Mouse (Mus musculus) gastrocnemius, postnatal 10 days (tissue): Measurements from ENCODE around the gene Mgrn1. TPM values are rescaled to one million over a fixed set of nuclear protein-coding genes. Genes with fewer than 3 reads are reported as not detected.
A peak's percentile ranks its signal among the peaks of the same experiment; 100 is the strongest.

Source experiments
- DNase-seq: peaks from one replicate; pipeline ENCODE4 v3.0.0; 2021; ENCODE audit warnings: mixed read lengths
- total RNA-seq, 2 experiments: library from RNA; stranded (reverse); gene quantifications; 2 replicates each; pipeline ENCODE4 v1.2.3; 2021

Mgrn1 gene
- total RNA-seq, 2 experiments from 2014 or later = 62.2 to 68.4 TPM

DNA sequence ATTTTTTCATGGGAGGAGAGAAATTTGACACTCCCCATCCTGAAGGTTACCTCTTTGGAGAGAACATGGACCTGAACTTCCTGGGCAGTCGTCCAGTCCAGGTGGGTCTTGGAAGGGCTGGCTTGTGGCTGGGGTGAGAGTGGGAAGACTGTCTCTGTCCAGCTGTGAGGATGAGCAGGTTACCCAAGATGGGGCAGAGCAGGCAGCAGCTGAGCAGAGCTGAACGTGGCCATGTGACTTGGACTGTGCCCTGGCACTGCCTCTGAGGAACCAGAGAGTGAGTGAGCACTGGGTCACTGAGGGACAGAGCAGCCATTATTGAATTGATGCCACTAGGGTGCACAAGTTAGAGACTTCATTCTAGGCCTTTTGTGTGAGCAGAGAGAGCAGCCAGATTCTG, 21.3 kb downstream of the Mgrn1 start:
- DNase-seq = no peak

- no peak for DNase-seq
Measured at GRCm38 (mm10) chr16:4907972-4908371, 21.9 kb downstream of the Mgrn1 start.

DNA sequence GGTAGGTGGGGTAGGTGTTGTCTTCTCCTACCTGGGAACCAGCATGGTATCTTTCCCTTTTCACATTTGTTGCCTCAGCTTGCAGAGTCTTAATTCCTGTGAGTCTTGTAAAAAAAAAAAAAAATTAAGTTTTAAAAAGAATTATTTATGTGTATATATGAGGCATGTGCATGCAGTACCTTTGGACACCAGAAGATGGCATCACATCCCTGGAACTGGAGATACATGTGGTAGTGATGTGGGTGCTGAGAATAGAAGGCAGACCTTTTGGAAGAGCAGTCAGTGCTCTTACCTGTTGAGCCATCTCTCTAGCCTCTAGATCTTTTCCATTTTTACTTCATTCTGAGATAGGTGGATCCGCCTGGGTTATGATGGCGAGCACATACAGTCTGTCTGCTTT, 23.7 kb downstream of the Mgrn1 start:
- no peak for DNase-seq

- no peak for DNase-seq
Measured at GRCm38 (mm10) chr16:4910758-4911157, 24.7 kb downstream of the Mgrn1 start.

GRCm38 (mm10) chr16:4912074-4912648, 26.1 kb downstream of the Mgrn1 start:
- no peak for DNase-seq

DNA sequence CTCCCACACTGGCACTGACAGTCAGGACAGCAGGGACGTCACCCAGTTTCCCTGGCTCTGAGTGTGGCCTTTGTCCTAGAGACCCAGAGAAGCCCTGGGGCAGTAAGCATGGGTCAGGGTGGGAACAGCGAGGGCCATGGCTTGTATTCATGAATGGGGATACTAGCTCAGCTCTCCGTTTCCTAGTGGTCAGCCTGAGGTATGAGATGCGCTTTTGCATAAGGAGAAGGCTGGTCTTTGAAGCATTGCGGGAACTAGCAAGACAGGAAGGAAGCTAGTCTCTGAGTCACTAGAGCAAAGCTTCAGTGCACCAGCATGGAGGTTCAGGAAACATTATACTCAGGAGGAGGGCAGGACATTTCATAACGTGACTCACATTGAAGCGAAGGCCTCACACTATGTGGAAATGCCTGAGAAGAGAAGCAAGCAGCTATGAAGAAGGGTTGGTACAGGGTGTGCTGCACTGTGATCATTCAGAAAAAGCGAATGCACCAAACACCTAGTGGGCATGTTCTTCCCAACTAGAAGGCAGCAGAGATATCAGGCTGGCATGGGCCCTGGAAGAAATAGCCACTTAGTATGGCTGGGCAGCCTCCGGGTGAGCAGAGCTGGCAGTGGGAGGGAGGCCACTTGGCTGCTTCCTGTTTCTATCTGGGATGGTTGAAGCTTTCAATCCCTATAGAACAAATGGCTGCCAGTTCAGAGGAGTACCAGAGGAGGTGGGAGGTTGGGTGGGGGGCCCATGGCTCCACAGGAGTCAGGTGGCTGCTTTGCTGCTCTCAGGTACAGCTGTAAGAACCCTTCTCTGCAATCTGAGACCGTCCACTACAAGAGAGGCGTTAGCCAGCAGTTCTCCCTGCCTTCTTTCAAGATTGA, 27.1 kb downstream of the Mgrn1 start:
- DNase-seq = no peak

GRCm38 (mm10) chr16:4913783-4914735, 28.0 kb downstream of the Mgrn1 start:
- peak; percentile 87 for DNase-seq

GRCm38 (mm10) chr16:4915931-4916330, 29.9 kb downstream of the Mgrn1 start:
- no peak for DNase-seq

DNA sequence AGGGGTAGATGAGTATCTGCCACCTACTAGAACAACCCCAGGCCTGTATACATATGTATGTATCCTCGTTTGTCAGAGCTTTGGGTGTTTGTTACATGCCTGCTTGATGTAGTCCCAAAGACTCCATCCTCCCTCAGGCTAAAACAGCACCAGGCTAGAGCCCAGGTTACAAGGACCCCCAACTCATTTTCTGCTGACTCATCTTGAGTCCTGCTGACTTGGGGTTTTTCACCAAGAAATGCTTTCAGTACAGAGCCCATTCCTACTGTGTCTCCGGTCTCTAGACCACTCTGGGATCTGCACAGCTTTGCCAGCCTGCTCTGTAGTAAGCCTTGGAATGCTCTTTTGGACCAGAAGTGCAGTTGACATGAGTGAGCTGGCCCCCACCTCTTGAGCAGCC, 30.6 kb downstream of the Mgrn1 start:
- no peak for DNase-seq

DNA sequence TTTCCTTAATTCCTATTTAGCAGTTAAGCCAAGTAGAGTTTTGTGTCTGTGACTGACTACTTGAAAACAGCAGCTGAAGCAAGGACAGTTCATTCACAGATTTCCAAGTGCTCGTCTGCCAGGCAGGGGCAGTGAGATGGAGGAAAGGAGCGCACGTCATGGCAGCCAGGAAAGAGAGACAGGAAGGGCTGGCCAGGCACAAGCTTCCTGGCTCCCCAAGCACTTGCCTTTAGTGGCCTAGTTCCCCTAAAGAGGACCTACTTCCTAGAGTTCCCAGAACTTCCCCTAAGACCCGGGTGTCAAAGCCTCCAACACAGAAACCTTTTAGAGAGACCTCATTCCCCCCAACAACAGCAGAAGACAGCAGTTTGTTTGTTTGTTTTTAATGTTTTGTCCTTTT, 34.5 kb downstream of the Mgrn1 start:
- no peak for DNase-seq

DNA sequence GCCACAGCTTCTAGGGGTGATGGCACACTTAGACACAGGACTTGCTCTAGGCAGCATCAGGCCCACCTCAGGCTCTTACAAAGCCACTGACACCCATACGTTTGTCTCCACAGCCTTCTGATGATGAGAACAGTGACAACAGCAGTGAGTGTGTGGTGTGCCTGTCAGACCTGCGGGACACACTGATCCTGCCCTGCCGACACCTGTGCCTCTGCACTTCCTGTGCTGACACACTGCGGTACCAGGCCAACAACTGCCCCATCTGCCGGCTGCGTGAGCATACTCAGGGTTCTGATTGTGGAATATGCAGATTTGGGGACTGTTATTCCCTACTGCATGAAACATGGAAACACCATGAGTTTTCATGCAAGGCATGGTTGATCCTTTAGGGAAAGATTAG, 36.4 kb downstream of the Mgrn1 start:
- no peak for DNase-seq

- no peak for DNase-seq
Measured at GRCm38 (mm10) chr16:4923996-4924395, 37.9 kb downstream of the Mgrn1 start.

DNA sequence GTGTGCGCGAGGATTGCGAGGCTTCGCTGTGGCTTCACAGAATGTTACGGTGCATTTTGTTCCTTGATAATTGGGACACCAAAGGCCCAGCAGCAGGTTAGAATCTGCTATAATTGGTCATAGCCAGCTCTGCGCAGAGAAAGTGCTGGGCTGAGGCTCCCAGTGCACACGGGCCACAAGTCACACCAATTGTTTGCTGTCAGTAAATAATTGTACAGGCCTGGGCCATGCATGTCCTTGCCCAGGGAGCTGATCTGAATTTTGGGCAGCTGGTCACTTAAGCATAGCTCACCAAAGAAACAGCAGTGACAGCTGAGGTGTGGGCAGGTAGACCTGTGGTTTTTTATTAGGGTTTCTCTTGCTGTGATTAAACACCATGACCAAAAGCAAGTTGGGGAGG, 41.9 kb downstream of the Mgrn1 start:
- no peak for DNase-seq

GRCm38 (mm10) chr16:4928474-4928873, 42.4 kb downstream of the Mgrn1 start:
- no peak for DNase-seq

- no peak for DNase-seq
Measured at GRCm38 (mm10) chr16:4932429-4932828, 46.4 kb downstream of the Mgrn1 start.

DNA sequence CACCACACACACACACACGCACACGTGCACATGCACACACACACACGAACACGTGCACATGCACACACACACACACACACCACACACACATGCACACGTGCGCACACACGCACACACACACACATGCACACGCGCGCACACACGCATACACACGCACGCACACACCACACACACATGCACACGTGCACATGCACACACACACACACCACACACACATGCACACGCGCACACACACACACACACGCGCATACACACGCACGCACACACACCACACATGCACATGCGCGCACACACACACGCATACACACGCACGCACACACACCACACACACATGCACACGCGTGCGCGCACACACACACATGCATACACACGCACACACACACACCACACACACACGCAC, 49.4 kb downstream of the Mgrn1 start:
- no peak for DNase-seq

- DNase-seq = no peak
Measured at GRCm38 (mm10) chr16:4935931-4936703, 50.1 kb downstream of the Mgrn1 start.

DNA sequence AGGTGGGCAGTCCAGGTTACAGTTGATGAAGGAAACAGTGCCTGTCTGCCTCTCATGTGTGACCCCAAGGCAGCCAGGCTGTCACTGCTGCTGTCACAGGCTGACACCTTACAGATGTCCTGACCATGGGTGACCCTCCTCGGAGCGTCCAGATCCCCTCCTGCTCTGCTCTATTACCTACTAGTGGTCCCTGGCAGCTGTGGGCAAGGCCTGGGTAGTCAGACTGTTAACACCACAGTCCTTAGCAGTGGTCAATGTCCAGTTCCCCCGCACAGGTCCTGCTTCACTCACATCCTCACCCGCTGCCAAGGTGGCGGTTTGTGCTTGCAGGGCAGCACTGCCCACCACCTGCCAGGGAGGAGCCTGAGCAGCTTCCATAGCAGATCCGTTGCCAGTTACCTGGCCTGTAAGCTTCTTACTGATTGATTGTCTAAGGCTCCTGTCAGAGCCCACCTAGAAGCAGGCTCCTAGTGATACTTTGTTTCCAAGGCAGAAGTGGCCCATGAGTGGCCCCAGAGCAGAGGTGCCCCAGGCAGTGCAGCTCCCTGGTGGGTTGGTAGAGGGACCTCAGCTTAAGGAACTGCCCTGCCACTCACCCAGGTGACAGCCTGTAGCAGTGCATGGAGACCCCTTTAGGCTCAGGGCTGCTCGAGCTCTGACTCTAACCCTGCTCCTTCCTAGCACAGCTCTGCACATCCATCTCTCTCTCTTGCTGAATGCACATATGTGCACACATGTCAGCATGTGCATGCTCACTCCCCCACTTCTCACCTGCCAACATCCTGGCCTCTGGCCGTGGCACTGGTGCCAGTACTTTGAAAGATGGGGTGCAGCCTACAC, 51.5 kb downstream of the Mgrn1 start:
- no peak for DNase-seq

- no peak for DNase-seq
Measured at GRCm38 (mm10) chr16:4938461-4938860, 52.4 kb downstream of the Mgrn1 start, which contains the start of gene Nudt16l1. Gene Nudt16l1, plus strand, starts transcription at chr16:4938761.

DNA sequence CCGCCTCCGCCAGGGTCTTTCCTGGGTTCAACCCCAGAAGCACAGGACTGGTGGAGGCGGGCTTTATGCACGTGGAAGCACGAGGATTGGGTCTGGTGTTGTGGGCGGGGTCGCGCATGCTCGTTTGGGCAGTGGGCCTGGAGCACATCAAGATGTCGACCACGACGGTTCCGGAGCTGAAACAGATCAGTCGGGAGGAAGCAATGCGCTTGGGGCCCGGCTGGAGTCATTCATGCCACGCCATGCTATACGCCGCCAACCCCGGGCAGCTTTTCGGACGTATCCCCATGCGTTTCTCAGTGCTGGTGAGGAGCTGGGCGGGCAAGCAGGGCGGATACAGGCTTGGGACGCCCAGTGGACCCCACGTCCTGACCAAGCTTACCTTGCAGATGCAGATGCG, 52.9 kb downstream of the Mgrn1 start:
- DNase-seq = peak; percentile 96

DNA sequence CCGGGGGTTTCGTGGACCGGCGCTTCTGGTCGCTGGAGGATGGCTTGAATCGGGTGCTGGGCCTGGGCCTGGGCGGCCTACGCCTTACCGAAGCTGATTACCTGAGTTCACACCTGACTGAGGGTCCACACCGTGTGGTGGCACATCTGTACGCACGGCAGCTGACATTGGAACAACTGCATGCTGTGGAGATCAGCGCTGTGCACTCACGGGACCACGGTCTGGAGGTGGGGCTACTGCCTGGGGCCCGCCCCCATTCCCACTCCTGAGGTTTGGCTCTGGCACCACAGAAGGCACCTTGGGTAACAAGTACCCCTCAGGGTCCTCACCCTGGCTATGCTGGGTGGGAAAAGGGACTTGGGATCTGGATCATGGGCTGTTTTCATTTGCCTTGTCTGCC, 53.4 kb downstream of the Mgrn1 start:
- peak; percentile 46 for DNase-seq
